In genomic region chr4:153616938-153617337, GRCm38 (mm10) we compare ENCODE assay signal across 21 mouse cellular contexts.
DNase-seq lines count a peak whose midpoint lies in the region; ATAC-seq and TF ChIP-seq lines count a peak whose summit lies in the region.
"Had no signal": no experiment of that assay in that cellular context is flagged by ENCODE, and none has a peak within 500 bp of the region (broad histone marks: within the 10 kb centered on the region; RNA-seq: fewer than 3 reads in every experiment).

No protein-coding gene starts in this region.

- no peak for ATAC-seq in liver, postnatal 0 days
- ATAC-seq in stomach, embryonic 16.5 days (ENCODE audit: insufficient read depth, low FRiP score), result peak; percentile 49; the same call in 1 of the 2 replicates
- ATAC-seq: forebrain, embryonic 14.5 days; hindbrain, postnatal 0 days had no signal

- DNase-seq in gastrocnemius, adult 18-20 months (ENCODE audit: low spot score), result peak; percentile 44
- DNase-seq in gastrocnemius, postnatal 10 days, result no peak
- peak; percentile 12 for DNase-seq in liver, adult 2 months (ENCODE audit: extremely low read depth, low read depth, low spot score)
- no peak for DNase-seq in liver, postnatal 0 days
- peak; percentile 16 for DNase-seq in skeletal muscle tissue, adult 2 months (ENCODE audit: low read depth, low spot score)
- DNase-seq in thymus, postnatal 25 days, result no peak
- DNase-seq: cerebellum, adult 11 months; cerebellum, adult 8-10 months; cerebellum, postnatal 14 days; embryo, embryonic 11 days; heart, adult 2 months; heart, postnatal 14 days had no signal

- no peaks in the 10 kb centered on the region for H3K27me3 ChIP-seq in liver, adult 2 months (ENCODE audit: control insufficient read depth, insufficient read depth, low read length)
- no peaks in the 10 kb centered on the region for H3K27me3 ChIP-seq in liver, postnatal 0 days (ENCODE audit: insufficient read depth, low read length)
- H3K27me3 ChIP-seq in stomach, embryonic 16.5 days (ENCODE audit: control insufficient read depth, insufficient read depth, low read length), result no peaks in the 10 kb centered on the region
- H3K27me3 ChIP-seq: embryonic facial prominence, embryonic 15.5 days; heart, embryonic 15.5 days; hindbrain, embryonic 13.5 days had no signal

- WGBS in liver, adult 2 months, result 69% methylated on average over 6 of the region's 6 CpGs
- WGBS in liver, postnatal 0 days (ENCODE audit: insufficient replicate concordance), result 64% methylated on average over 6 of the region's 6 CpGs
- WGBS in stomach, embryonic 16.5 days, result 70% methylated on average over 6 of the region's 6 CpGs

- no peak for TF ChIP-seq POLR2A in liver, adult 2 months (IDR thresholded peaks at IDR 0.05; ENCODE audit: extremely low read depth, insufficient read depth, low read length)

- H3K27ac ChIP-seq in liver, adult 2 months (replicated peaks; ENCODE audit: insufficient read depth, low read depth, low read length), result no peak overlapping the region
- no peak overlapping the region for H3K27ac ChIP-seq in liver, postnatal 0 days (ENCODE audit: low read depth)
- H3K27ac ChIP-seq in stomach, embryonic 16.5 days (ENCODE audit: low read length), result no peak overlapping the region; the same call in 1 of the 2 replicates
- H3K27ac ChIP-seq: embryonic facial prominence, embryonic 15.5 days; forebrain, embryonic 10.5 days; heart, adult 2 months; heart, embryonic 15.5 days; hindbrain, embryonic 13.5 days; hindbrain, postnatal 0 days had no signal

- no peak overlapping the region for H3K4me3 ChIP-seq in liver, adult 2 months (ENCODE audit: insufficient read depth, low read depth, low read length)
- H3K4me3 ChIP-seq in liver, postnatal 0 days (ENCODE audit: low read depth, low read length), result no peak overlapping the region
- no peak overlapping the region for H3K4me3 ChIP-seq in stomach, embryonic 16.5 days (replicated peaks; ENCODE audit: low read length)
- H3K4me3 ChIP-seq: embryonic facial prominence, embryonic 15.5 days; erythroblast, embryonic 14.5 days; forebrain, embryonic 10.5 days; heart, adult 2 months; heart, embryonic 15.5 days; hindbrain, embryonic 13.5 days had no signal

- TF ChIP-seq CTCF in liver, adult 2 months (IDR thresholded peaks at IDR 0.05; ENCODE audit: low read depth, low read length), result no peak
- no peak for TF ChIP-seq CTCF in liver, postnatal 0 days (IDR thresholded peaks at IDR 0.05; ENCODE audit: low read depth)

- H3K4me2 ChIP-seq in liver, postnatal 0 days (ENCODE audit: low read depth, low read length), result no peak overlapping the region
- no peak overlapping the region for H3K4me2 ChIP-seq in stomach, embryonic 16.5 days (ENCODE audit: low read depth, low read length)
- H3K4me2 ChIP-seq: embryonic facial prominence, embryonic 15.5 days; heart, embryonic 11.5 days; heart, embryonic 15.5 days; hindbrain, embryonic 13.5 days had no signal

- H3K9me3 ChIP-seq in liver, postnatal 0 days (ENCODE audit: low read length), result no peaks in the 10 kb centered on the region
- H3K9me3 ChIP-seq in stomach, embryonic 16.5 days (replicated peaks; ENCODE audit: control insufficient read depth, low read length), result no peaks in the 10 kb centered on the region
- H3K9me3 ChIP-seq: embryonic facial prominence, embryonic 15.5 days; forebrain, embryonic 10.5 days; heart, embryonic 15.5 days; hindbrain, embryonic 13.5 days had no signal

- TF ChIP-seq EP300 in liver, postnatal 0 days (IDR thresholded peaks at IDR 0.05; ENCODE audit: low read depth), result no peak

- no peak overlapping the region for H3K9ac ChIP-seq in liver, adult 2 months (ENCODE audit: low read depth, low read length)
- no peak overlapping the region for H3K9ac ChIP-seq in liver, postnatal 0 days (replicated peaks)
- no peak overlapping the region for H3K9ac ChIP-seq in stomach, embryonic 16.5 days (ENCODE audit: low read length)
- H3K9ac ChIP-seq: embryonic facial prominence, embryonic 15.5 days; heart, embryonic 15.5 days; hindbrain, embryonic 13.5 days had no signal

- no peaks in the 10 kb centered on the region for H3K4me1 ChIP-seq in liver, adult 2 months (ENCODE audit: control insufficient read depth, insufficient read depth, low read length)
- H3K4me1 ChIP-seq in liver, postnatal 0 days (ENCODE audit: insufficient read depth), result no peaks in the 10 kb centered on the region
- no peaks in the 10 kb centered on the region for H3K4me1 ChIP-seq in stomach, embryonic 16.5 days (ENCODE audit: control insufficient read depth, insufficient read depth, low read length)
- H3K4me1 ChIP-seq: embryonic facial prominence, embryonic 15.5 days; forebrain, embryonic 10.5 days; heart, embryonic 15.5 days; hindbrain, embryonic 13.5 days had no signal

- H3K79me2 ChIP-seq in liver, adult 2 months (ENCODE audit: control insufficient read depth, insufficient read depth, low read length), result no peaks in the 10 kb centered on the region

- H3K36me3 ChIP-seq in liver, adult 2 months (ENCODE audit: control insufficient read depth, insufficient read depth, low read length), result no peaks in the 10 kb centered on the region
- H3K36me3 ChIP-seq in liver, postnatal 0 days (replicated peaks; ENCODE audit: insufficient read depth, low read length), result no peaks in the 10 kb centered on the region
- H3K36me3 ChIP-seq in stomach, embryonic 16.5 days (ENCODE audit: control insufficient read depth, insufficient read depth, low read length), result no peaks in the 10 kb centered on the region
- H3K36me3 ChIP-seq: embryonic facial prominence, embryonic 15.5 days; forebrain, embryonic 10.5 days; heart, embryonic 15.5 days; hindbrain, embryonic 13.5 days had no signal

Comparison
In these comparisons a context has a peak if more than half of its experiments do, and no peak if none do; other contexts are left out.
1. DNase-seq: peak in gastrocnemius, adult 18-20 months (single experiment), liver, adult 2 months (single experiment) and skeletal muscle tissue, adult 2 months (single experiment); none in gastrocnemius, postnatal 10 days (single experiment), liver, postnatal 0 days (single experiment) and thymus, postnatal 25 days (single experiment).